Mouse (Mus musculus): ENCODE measurements around the gene Arhgef5.
"Not testable (repeated sequence)": the region's sequence is repeated elsewhere in the genome, so short reads cannot be mapped to it uniquely, and the experiment has no call there.

Gene Arhgef5

GRCm38 (mm10) chr6:43265363-43266041 lies at the start of gene Arhgef5:
Arhgef5 (plus strand) TSS chr6:43265582.
- no peak for DNase-seq (ENCODE audit: low read depth, low spot score)

- not testable (repeated sequence) for DNase-seq (ENCODE audit: low read depth, low spot score)
Observed at GRCm38 (mm10) chr6:43231255-43231654, 34.1 kb upstream of the Arhgef5 start, which contains the start of gene Olfr47. Olfr47 (plus strand) TSS chr6:43231529.

DNA sequence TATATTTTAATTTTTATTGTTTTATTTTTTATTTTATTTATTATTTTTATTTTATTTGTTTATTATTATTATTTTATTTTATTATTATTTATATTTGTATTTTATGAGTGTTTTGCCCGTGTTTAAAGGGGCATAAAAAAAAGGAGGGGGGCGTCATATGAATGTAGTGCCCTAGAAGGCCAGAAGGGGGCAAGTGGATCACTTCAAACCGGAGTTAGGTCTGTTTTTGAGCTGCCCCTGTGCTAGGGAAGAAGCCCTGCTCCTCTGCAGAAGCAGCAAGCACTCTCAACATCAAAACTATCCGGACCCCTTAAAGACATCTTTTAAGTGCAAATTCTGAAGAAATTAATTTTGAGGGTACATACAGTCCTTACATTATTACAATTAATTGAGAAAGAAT lies 23.3 kb upstream of the Arhgef5 start:
- DNase-seq (ENCODE audit: low read depth, low spot score): no peak

- no peak for DNase-seq (ENCODE audit: low read depth, low spot score)
Observed at GRCm38 (mm10) chr6:43247396-43247795, 18.0 kb upstream of the Arhgef5 start.

DNA sequence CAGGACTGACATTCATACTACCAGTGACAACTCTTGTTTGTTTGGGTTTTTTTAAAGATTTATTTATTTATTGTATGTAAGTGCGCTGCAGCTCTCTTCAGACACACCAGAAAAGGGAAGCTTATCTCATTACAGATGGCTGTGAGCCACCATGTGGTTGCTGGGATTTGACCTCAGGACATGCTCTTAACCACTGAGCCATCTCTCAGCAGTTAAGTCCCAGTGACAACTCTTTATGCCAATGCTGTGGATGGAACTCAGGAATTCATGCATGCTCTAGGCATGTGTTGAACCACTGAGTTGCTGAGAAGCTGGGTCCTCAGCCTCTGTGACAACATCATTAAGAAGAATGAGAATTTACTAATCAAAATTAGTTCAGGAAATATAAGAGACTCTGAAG lies 12.4 kb upstream of the Arhgef5 start:
- DNase-seq (ENCODE audit: low read depth, low spot score): no peak

DNA sequence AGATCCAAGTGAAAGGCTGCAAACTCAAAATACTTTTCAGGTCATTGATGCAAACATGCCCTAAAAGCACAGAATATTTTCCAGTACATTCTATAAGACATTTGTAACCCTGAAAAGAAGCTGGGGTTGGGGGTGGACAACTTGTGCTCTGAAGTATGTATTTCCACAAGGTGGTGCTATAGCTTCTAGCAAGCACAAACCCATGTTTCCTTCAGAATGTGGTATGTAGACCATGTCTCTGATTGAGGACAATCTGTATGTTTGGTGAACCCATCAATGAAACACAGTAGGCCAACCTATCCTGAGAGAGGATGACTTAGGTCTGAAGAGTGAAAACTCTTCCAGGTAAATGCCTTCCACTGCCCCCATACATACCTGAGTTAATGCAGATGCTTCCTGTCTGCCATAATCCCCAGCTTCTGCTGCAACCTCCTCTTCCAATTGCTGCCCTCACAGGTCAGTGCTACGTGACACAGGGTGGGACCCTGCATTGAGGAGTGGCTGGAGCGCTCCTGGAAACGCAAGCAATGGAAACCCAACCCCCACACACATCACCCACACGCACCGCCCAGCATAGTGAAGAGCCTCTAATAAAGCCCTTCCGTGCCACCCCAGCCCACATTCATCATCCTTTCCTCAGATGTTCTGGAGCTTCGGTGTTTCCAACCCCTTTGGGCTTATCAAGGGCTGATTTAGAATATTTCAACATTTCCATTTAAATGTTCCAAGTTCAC lies 11.0 kb upstream of the Arhgef5 start:
- no peak for DNase-seq (ENCODE audit: low read depth, low spot score)

DNA sequence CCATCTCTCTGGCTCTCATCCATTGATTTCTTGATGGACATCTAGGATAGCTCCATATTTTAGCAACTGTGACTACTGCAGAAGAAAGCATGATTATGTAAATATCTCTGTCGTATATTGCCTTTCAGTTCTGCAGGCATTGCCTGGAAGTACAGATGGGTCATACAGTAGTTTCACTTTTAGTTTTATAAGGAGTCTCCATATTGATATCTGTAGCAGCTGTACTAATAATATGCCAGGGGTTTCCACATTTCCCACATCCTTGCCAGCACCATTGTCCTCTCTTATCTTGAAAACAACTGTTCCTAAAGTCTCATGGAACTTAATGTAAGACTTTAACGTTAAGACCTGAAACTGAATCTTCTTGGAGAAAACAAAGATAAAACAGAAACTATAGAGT lies 4.6 kb upstream of the Arhgef5 start:
- no peak for DNase-seq (ENCODE audit: low read depth, low spot score)

DNA sequence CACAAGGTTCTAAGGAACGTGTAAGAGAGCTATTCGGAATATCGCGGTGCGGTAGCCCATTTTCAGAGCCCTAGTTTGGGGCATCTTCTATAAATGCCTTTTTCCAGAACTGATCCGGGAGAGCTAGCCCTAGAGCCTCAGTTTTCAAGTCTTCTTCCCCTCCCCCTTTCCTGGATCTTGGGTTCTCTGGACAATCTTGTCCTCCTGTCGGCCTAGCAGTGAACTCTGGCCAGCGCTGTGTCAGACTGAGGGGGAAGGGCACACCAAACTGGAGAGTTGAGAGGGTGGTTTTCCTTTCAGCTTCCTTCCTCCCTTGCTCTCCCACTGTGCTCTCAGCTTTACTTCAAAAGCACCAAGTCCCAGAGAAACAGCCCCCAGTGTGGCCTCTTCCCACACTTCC lies 974 bp downstream of the Arhgef5 start:
- DNase-seq (ENCODE audit: low read depth, low spot score): no peak

GRCm38 (mm10) chr6:43272597-43272996 lies 7.2 kb downstream of the Arhgef5 start:
- no peak for DNase-seq (ENCODE audit: low read depth, low spot score)

GRCm38 (mm10) chr6:43274123-43274522 lies 8.7 kb downstream of the Arhgef5 start:
- DNase-seq (ENCODE audit: low read depth, low spot score): no peak

- DNase-seq (ENCODE audit: low read depth, low spot score): no peak
Observed at GRCm38 (mm10) chr6:43278247-43278646, 12.9 kb downstream of the Arhgef5 start.

DNA sequence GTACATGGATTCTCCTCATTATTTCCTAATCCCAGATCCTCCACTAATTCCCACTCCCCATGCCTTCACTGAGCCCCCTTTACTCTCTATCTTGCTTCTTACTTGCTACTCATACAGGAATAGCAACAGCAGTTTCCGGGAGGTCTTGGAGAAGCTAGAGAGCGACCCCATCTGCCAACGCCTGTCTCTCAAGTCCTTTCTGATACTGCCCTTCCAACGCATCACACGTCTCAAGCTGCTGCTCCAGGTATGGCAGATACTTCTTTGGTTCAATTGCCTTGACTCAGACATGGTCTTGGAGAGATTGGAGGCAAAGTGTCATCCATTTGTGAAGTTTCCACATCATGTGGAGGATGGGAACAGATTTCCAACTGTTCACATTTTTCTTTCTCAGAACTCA lies 15.1 kb downstream of the Arhgef5 start:
- DNase-seq (ENCODE audit: low read depth, low spot score): no peak

DNA sequence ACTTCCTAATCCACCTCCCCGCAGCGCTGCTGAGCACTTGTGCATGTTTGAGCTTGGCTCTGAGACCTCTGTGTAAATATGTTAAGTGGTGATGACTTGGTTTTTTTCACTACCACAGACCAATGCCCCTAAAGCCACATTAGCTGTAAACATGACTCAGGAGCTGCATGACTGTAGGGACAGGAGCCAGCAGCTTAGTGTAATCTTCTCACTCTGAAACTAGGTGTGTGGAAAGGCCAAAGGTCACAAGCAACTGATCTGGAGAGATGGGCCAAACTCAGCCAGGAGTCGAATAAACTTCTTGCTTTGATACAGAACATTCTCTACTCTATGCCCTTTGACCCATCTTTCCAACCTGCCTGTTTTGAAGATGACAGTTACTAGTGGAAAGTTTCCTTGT lies 26.7 kb downstream of the Arhgef5 start:
- no peak for DNase-seq (ENCODE audit: low read depth, low spot score)

- no peak for DNase-seq (ENCODE audit: low read depth, low spot score)
Observed at GRCm38 (mm10) chr6:43292471-43293076, 27.2 kb downstream of the Arhgef5 start.

DNA sequence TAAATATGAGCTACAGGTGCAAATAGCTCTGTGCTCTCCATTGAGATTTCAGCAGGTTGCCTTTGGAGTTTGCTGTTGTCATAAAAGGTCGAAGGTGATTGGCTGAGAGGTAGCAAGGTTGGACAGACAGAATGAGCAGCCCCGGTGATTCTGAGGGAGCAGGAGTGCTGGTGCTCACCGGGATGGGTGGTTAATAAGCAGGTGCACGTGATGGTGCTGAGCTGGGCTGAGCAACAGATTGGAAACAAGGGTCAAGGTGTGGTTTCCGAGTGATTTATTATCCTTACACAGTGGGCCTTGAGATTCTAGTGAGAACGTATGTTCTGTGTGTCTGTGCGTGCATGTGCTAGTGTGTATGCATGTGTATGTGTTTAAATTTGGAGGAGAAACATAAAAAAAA lies 27.8 kb downstream of the Arhgef5 start:
- DNase-seq (ENCODE audit: low read depth, low spot score): no peak

- DNase-seq (ENCODE audit: low read depth, low spot score): no peak
Observed at GRCm38 (mm10) chr6:43295908-43296307, 30.5 kb downstream of the Arhgef5 start.

GRCm38 (mm10) chr6:43296798-43297507 lies 31.6 kb downstream of the Arhgef5 start:
- DNase-seq (ENCODE audit: low read depth, low spot score): peak; percentile 17

DNA sequence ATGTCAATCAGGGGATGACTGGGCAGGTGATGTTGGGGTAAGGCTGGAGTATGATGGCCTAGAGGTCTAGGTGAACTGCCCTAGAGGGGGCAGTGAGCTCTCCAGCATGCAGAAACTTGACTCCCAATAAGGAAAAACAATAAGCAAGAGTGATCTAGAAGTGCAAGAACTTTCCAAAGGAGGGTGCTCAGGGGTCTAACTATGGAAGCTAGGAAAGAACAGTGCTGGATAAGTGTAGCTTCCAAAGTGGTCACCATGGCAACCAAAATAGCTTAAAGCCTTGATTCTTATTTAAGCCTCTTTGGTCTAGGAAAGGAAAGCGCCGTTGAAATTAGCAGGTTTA lies 32.1 kb downstream of the Arhgef5 start:
- DNase-seq (ENCODE audit: low read depth, low spot score): peak; percentile 5

DNA sequence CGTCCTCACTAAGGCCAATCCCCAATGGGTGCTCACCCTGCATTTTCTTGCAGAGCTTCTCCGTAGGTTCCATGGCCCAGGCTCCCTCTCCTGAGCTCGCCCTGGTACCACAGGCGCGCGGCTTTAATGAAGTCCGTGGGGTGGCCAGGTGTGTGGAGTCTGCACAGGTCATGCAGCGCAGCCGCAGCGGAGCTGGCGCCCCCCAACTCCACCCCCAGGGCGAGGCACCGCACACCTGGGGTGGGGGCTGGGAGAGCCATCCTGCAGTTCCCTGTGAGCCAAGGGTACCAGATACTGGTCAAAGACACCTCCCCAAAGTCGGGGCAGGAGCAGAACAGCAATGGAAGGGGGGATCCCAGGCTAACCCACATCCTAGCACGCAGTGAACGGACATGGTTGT lies 44.1 kb downstream of the Arhgef5 start, which contains the start of gene Nobox:
Nobox (minus strand) TSS at position 101 of the 400 bp plus-strand sequence.
- DNase-seq (ENCODE audit: low read depth, low spot score): no peak

DNA sequence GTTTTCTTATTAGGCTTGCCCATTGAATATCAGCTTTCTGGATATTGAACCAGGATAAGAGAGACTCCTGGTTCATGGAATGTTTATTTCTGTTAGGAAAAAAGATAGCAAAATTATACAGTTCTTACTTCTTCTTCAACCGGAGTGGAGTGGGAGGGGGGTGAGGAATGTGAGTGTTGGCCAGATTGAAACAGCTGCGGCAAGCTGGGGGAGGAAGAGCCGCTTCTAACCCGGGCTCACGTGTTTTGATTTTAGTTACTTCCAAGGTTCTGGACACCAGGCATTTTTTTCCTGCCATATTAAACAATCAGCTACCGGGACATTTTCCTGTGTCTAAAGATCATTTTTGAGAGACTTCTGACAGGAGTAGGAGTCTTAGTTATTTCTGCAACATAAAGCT lies 44.7 kb downstream of the Arhgef5 start:
- DNase-seq (ENCODE audit: low read depth, low spot score): no peak

DNA sequence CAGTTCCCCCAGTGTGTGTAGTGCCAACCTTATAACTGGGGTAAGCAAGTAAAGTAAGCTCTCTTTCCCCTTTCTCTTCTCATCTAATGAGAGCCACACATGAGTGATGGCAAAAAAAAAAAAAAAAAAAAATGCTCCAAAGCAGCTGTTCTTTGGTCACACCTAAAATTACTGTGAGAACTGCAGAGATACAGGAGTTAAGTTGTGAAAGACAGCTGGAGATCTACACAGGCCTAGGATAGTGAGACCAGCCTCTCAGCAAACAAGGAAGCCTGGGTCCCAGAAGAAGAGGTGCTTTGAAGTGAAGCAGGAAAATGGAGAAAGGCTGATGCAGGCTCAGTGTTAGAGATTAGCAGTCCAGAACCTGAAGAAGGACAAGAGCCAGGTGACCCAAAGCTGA lies 47.2 kb downstream of the Arhgef5 start:
- DNase-seq (ENCODE audit: low read depth, low spot score): no peak

DNA sequence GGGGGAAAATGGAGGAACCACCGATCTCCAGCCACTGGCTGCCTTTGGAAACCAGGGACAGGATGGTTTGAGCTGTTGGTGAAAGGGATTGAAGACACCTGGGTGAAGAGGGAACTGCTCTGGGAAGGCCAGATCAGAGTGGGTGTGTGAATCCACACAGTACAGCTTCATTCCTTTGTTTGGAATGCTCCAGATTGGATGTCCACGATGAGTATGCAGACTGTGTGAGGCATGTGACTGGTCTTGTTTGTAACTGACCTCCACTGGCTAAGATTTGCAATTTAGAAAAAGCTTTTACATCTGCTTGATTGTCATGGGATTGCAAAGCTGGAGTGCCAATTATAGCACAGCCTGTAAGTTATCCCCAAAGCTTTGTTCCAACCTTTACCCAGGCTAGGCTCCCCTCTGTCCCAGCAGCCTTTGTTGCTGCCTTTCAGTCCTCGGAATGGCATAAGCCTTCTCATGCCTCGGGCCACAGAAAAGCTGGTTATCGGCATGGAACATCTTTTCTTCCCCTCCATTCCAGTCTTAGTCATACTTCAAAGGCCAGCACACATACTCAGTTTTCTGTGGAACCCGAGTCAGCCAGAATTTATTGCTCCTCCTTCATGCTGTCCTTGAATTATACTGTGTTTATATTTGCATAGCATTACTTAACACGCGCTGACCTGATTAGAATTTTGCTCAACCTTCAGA lies 47.7 kb downstream of the Arhgef5 start:
- no peak for DNase-seq (ENCODE audit: low read depth, low spot score)
